Mouse (Mus musculus): ENCODE data around the gene Rnf114. TPM values are rescaled to one million over a fixed set of nuclear protein-coding genes. Genes with fewer than 3 reads are reported as not detected.

Gene Rnf114
- total and polyA plus RNA-seq, 2 experiments: 44.3 to 71.0 TPM

DNA sequence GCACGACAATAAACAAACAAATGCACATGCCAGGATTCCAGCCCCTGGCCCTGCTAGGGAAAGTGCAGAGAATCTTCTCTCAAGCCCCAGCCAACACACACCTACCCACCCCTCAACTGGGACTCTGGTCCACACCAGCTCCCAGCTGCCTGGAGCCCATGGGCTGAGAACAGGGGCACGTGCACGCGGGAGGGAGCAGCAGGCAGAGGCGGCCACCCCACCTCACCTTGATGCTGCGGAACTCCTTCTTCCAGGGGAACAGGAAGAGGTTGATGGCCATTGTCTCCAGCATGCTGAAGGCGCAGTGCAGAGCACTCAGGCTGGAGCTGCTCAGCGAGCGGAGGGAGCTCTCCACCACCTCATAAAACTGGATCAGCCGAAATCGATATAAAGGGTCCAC is 7.5 kb upstream of the Rnf114 start:
- no peaks in the 10 kb centered on the region for H3K36me3 ChIP-seq (ENCODE audit: control insufficient read depth, insufficient read depth, low read length)
- peaks cover 36% of the 10 kb centered on the region; the same call in 1 of the 2 replicates for H3K79me2 ChIP-seq (ENCODE audit: control insufficient read depth, insufficient read depth, low read length)
- H3K27me3 ChIP-seq (ENCODE audit: control insufficient read depth, insufficient read depth, low read length): no peaks in the 10 kb centered on the region
- H3K4me1 ChIP-seq (ENCODE audit: control insufficient read depth, insufficient read depth, low read length): peaks cover 12% of the 10 kb centered on the region
- no peak overlapping the region for H3K9ac ChIP-seq (ENCODE audit: low read depth, low read length)
- H3K27ac ChIP-seq (replicated peaks; ENCODE audit: insufficient read depth, low read depth, low read length): no peak overlapping the region
- TF ChIP-seq POLR2A (IDR thresholded peaks at IDR 0.05; ENCODE audit: extremely low read depth, insufficient read depth, low read length): no peak
- TF ChIP-seq CTCF (IDR thresholded peaks at IDR 0.05; ENCODE audit: low read depth, low read length): no peak
- WGBS: 95% methylated on average over 11 of the region's 11 CpGs
- DNase-seq (ENCODE audit: extremely low read depth, low read depth, low spot score): no peak
- no peak overlapping the region for H3K4me3 ChIP-seq (ENCODE audit: insufficient read depth, low read depth, low read length)

GRCm38 (mm10) chr2:167485501-167486377 is 6.7 kb upstream of the Rnf114 start:
- peak; percentile 47 for DNase-seq (ENCODE audit: extremely low read depth, low read depth, low spot score)
- 38% methylated on average over 7 of the region's 7 CpGs for WGBS
- Histone ChIP-seq H3K79me2 (ENCODE audit: control insufficient read depth, insufficient read depth, low read length) (peaks cover 36% of the 10 kb centered on the region; the same call in 1 of the 2 replicates), H3K27ac (replicated peaks; ENCODE audit: insufficient read depth, low read depth, low read length) (no peak overlapping the region), H3K36me3 (ENCODE audit: control insufficient read depth, insufficient read depth, low read length) (no peaks in the 10 kb centered on the region), H3K27me3 (ENCODE audit: control insufficient read depth, insufficient read depth, low read length) (no peaks in the 10 kb centered on the region), H3K4me1 (ENCODE audit: control insufficient read depth, insufficient read depth, low read length) (peaks cover 12% of the 10 kb centered on the region), H3K4me3 (ENCODE audit: insufficient read depth, low read depth, low read length) (no peak overlapping the region), H3K9ac (ENCODE audit: low read depth, low read length) (no peak overlapping the region)
- no peak for TF ChIP-seq CTCF (IDR thresholded peaks at IDR 0.05; ENCODE audit: low read depth, low read length)
- no peak for TF ChIP-seq POLR2A (IDR thresholded peaks at IDR 0.05; ENCODE audit: extremely low read depth, insufficient read depth, low read length)

DNA sequence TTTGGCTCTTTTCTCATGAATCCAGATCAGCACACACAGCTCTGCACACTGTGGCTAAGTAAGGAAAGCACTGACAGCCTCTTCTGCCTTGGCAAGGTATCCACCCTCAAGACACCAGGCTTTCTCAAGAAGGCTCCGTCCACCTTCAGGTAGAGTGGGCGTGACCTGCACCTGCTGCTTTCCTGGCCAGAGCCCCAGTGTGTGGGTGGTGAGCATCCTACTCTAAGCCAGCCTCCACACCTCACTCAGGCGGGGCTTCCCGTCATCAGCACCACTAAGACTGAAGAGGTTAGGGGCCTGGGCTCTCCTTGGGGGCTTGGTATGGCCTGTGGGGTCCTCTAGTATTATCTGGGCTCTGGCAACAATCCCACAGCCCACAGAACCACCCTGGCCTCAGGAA is 5.9 kb upstream of the Rnf114 start:
- no peak for DNase-seq (ENCODE audit: extremely low read depth, low read depth, low spot score)
- no peak overlapping the region for H3K27ac ChIP-seq (replicated peaks; ENCODE audit: insufficient read depth, low read depth, low read length)
- H3K36me3 ChIP-seq (ENCODE audit: control insufficient read depth, insufficient read depth, low read length): no peaks in the 10 kb centered on the region
- TF ChIP-seq CTCF (IDR thresholded peaks at IDR 0.05; ENCODE audit: low read depth, low read length) (no peak), POLR2A (IDR thresholded peaks at IDR 0.05; ENCODE audit: extremely low read depth, insufficient read depth, low read length) (no peak)
- peaks cover 20% of the 10 kb centered on the region for H3K4me1 ChIP-seq (ENCODE audit: control insufficient read depth, insufficient read depth, low read length)
- H3K79me2 ChIP-seq (ENCODE audit: control insufficient read depth, insufficient read depth, low read length): peaks cover 36% of the 10 kb centered on the region; the same call in 1 of the 2 replicates
- H3K27me3 ChIP-seq (ENCODE audit: control insufficient read depth, insufficient read depth, low read length): no peaks in the 10 kb centered on the region
- 93% methylated on average over 4 of the region's 4 CpGs for WGBS
- H3K9ac ChIP-seq (ENCODE audit: low read depth, low read length): no peak overlapping the region
- H3K4me3 ChIP-seq (ENCODE audit: insufficient read depth, low read depth, low read length): no peak overlapping the region

DNA sequence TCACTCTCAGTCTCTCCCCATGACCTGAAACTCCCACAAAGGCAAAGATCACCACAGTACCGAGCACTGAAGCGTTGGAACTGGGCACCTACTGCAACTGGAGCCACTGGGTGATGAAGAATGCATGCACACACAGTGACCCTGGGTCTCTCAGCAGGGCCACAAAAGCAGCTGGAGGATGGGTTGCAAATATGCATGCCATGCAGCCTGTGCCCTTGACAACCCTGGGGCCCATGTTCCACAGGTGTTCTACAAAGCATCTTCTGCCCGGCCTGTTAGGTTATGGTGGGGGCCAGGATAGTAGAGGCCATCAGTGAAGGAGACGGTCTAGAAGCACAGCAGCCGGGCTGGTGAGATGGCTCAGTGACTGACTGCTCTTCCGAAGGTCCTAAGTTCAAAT is 4.9 kb upstream of the Rnf114 start:
- Histone ChIP-seq H3K9ac (ENCODE audit: low read depth, low read length) (no peak overlapping the region), H3K36me3 (ENCODE audit: control insufficient read depth, insufficient read depth, low read length) (no peaks in the 10 kb centered on the region), H3K79me2 (ENCODE audit: control insufficient read depth, insufficient read depth, low read length) (peaks cover 46% of the 10 kb centered on the region; the same call in 1 of the 2 replicates), H3K4me3 (ENCODE audit: insufficient read depth, low read depth, low read length) (no peak overlapping the region), H3K4me1 (ENCODE audit: control insufficient read depth, insufficient read depth, low read length) (peaks cover 25% of the 10 kb centered on the region), H3K27ac (replicated peaks; ENCODE audit: insufficient read depth, low read depth, low read length) (no peak overlapping the region), H3K27me3 (ENCODE audit: control insufficient read depth, insufficient read depth, low read length) (no peaks in the 10 kb centered on the region)
- WGBS: 90% methylated on average over 6 of the region's 6 CpGs
- no peak for DNase-seq (ENCODE audit: extremely low read depth, low read depth, low spot score)
- no peak for TF ChIP-seq POLR2A (IDR thresholded peaks at IDR 0.05; ENCODE audit: extremely low read depth, insufficient read depth, low read length)
- no peak for TF ChIP-seq CTCF (IDR thresholded peaks at IDR 0.05; ENCODE audit: low read depth, low read length)

GRCm38 (mm10) chr2:167487994-167488393 is 4.5 kb upstream of the Rnf114 start:
- Histone ChIP-seq H3K27me3 (ENCODE audit: control insufficient read depth, insufficient read depth, low read length) (no peaks in the 10 kb centered on the region), H3K36me3 (ENCODE audit: control insufficient read depth, insufficient read depth, low read length) (no peaks in the 10 kb centered on the region), H3K27ac (replicated peaks; ENCODE audit: insufficient read depth, low read depth, low read length) (no peak overlapping the region), H3K4me3 (ENCODE audit: insufficient read depth, low read depth, low read length) (no peak overlapping the region), H3K9ac (ENCODE audit: low read depth, low read length) (no peak overlapping the region), H3K4me1 (ENCODE audit: control insufficient read depth, insufficient read depth, low read length) (peaks cover 25% of the 10 kb centered on the region), H3K79me2 (ENCODE audit: control insufficient read depth, insufficient read depth, low read length) (peaks cover 47% of the 10 kb centered on the region; the same call in 1 of the 2 replicates)
- no peak for TF ChIP-seq POLR2A (IDR thresholded peaks at IDR 0.05; ENCODE audit: extremely low read depth, insufficient read depth, low read length)
- no peak for TF ChIP-seq CTCF (IDR thresholded peaks at IDR 0.05; ENCODE audit: low read depth, low read length)
- WGBS: 53% methylated on average over 6 of the region's 6 CpGs
- peak; percentile 25 for DNase-seq (ENCODE audit: extremely low read depth, low read depth, low spot score)
